Mouse (Mus musculus): Measurements from ENCODE around the gene Mcub. TPM values are rescaled to one million over a fixed set of nuclear protein-coding genes. Genes with fewer than 3 reads are reported as not detected.

Gene Mcub
- polyA plus RNA-seq, 1 experiment from 2014 or later: 4.1 TPM

DNA sequence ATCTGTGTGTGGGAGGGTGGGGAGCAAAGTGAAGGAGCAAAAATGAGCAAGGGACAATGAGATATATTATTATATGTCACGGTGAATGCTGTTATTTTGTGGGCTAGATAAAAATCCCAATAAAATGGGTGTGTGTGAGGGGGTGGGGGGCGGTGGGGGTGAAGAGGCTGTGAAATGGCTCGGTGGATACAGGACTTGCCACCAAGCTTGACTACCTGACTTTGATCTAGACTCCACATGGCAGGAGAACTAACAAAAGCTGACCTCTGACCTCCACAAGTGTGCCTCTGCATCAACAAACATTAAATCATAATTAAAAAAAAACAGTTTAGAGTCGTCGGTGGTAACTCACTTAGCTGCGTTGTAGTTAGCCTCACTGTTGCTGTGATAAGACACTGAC is 9.5 kb upstream of the Mcub start:
- Histone ChIP-seq H3K4me3 (ENCODE audit: low read depth, low read length) (no peak overlapping the region), H3K4me2 (replicated peaks; ENCODE audit: low read depth) (no peak overlapping the region), H3K27me3 (replicated peaks; ENCODE audit: control insufficient read depth, insufficient read depth, low read length) (no peaks in the 10 kb centered on the region), H3K9me3 (ENCODE audit: control insufficient read depth) (no peaks in the 10 kb centered on the region), H3K27ac (ENCODE audit: low read depth, low read length) (no peak overlapping the region), H3K36me3 (ENCODE audit: control insufficient read depth, insufficient read depth) (peaks cover 21% of the 10 kb centered on the region; the same call in 1 of the 2 replicates), H3K4me1 (replicated peaks; ENCODE audit: control insufficient read depth, insufficient read depth, low read length) (no peaks in the 10 kb centered on the region), H3K9ac (ENCODE audit: low read depth, low read length) (no peak overlapping the region)
- 27% methylated on average over 6 of the region's 6 CpGs for WGBS
- ATAC-seq: no peak
- no peak for TF ChIP-seq CTCF (IDR thresholded peaks at IDR 0.05; ENCODE audit: low read depth)

DNA sequence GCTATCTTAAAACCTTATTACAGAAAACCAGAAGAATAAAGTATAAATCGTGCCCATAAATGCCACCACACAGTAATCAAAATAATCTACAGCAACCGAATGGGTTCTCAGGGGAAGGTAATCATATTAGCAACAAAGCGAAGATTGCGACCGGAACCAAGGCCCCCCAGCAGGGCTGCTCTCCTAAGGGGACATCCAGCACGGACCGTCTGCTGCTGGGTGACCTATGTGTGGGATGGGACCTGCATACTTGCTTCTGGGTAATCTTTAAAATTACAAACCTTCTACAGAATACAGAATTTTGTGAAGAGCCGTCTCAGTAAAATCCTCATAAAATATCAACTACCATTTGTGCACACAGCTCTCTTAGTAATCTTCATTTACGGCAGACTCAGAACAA is 8.7 kb upstream of the Mcub start:
- no peak overlapping the region for H3K27ac ChIP-seq (ENCODE audit: low read depth, low read length)
- no peak for TF ChIP-seq CTCF (IDR thresholded peaks at IDR 0.05; ENCODE audit: low read depth)
- WGBS: 89% methylated on average over 9 of the region's 9 CpGs

DNA sequence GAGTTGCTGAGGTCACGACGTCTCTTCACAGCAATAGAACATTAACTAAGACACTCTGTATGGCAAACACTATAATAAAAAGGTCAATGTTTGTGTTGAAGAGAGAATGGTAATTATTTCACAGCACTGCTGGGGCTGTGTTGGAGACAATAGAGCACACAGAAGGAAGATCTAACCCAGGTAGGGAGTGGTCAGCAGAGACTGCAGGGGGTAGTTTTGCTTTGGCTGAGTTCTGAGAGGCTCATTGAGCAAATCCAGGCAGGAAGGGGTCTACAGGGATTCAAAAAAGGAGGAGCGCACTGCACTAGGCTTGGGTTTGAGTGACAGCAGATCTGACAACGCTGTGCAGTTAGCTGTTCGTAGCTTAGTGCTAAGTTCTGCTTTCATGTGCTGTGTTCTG is 6.3 kb upstream of the Mcub start:
- TF ChIP-seq CTCF (IDR thresholded peaks at IDR 0.05; ENCODE audit: low read depth): no peak
- no peaks in the 10 kb centered on the region for H3K27me3 ChIP-seq (replicated peaks; ENCODE audit: control insufficient read depth, insufficient read depth, low read length)
- WGBS: 72% methylated on average over 5 of the region's 5 CpGs
- no peaks in the 10 kb centered on the region for H3K9me3 ChIP-seq (ENCODE audit: control insufficient read depth)
- H3K4me1 ChIP-seq (replicated peaks; ENCODE audit: control insufficient read depth, insufficient read depth, low read length): no peaks in the 10 kb centered on the region
- H3K27ac ChIP-seq (ENCODE audit: low read depth, low read length): no peak overlapping the region
- no peak for ATAC-seq
- H3K4me3 ChIP-seq (ENCODE audit: low read depth, low read length): no peak overlapping the region
- H3K36me3 ChIP-seq (ENCODE audit: control insufficient read depth, insufficient read depth): no peaks in the 10 kb centered on the region
- no peak overlapping the region for H3K9ac ChIP-seq (ENCODE audit: low read depth, low read length)
- no peak overlapping the region for H3K4me2 ChIP-seq (replicated peaks; ENCODE audit: low read depth)

More for the DNA sequence above, 8.7 kb upstream of the Mcub start:
- Histone ChIP-seq H3K27me3 (replicated peaks; ENCODE audit: control insufficient read depth, insufficient read depth, low read length) (no peaks in the 10 kb centered on the region), H3K4me3 (ENCODE audit: low read depth, low read length) (no peak overlapping the region), H3K9me3 (ENCODE audit: control insufficient read depth) (no peaks in the 10 kb centered on the region), H3K36me3 (ENCODE audit: control insufficient read depth, insufficient read depth) (peaks cover 16% of the 10 kb centered on the region; the same call in 1 of the 2 replicates), H3K4me2 (replicated peaks; ENCODE audit: low read depth) (no peak overlapping the region), H3K9ac (ENCODE audit: low read depth, low read length) (no peak overlapping the region), H3K4me1 (replicated peaks; ENCODE audit: control insufficient read depth, insufficient read depth, low read length) (no peaks in the 10 kb centered on the region)
- ATAC-seq: no peak

DNA sequence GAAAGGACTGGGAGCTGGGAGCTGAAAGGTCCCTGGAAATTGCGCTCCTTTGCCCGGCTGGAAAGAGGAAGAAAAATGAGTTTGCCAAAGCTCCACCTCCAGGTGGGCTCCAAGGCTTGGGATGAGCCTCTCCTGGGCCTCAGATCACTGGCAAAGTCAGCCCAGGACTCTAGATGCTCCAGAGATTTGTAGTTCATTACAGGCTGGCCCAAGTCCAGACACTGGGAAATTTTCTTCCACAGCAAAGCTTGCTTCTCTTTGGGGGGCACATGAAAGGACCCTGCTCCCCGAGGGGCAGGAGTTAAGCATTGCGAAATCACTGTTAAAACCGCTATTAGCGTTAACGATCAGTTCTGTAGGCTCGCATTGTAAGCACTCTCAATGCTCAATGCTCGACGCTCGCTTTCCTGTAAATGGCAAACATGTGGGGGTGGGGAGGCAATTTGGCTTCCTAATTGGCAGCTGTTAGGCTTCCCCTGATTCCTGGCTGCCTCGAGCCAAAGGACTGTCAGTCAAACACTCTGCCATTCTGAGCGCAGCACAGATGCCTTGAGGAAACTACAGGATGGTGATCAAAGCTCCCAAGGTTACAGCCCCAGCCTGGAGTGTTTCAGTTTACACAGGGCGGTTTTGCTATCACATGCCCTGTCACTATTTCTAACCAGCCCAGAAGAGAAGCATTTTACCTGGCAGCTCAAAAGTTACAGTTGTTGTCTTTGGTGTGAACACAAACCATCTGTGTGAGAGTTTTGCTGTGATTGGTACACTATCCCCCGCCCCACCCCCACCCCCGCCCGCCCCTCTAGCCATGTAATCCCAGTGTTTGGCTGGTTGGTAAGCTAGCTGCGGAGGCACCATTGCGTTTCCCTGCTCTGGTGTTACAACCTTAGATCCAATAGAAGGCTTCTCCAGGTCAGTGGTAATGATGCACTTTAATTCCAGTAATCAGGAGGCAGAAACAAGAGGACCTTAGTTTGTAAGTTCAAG is 816 bp upstream of the Mcub start:
- Histone ChIP-seq H3K4me3 (ENCODE audit: low read depth, low read length) (peak overlapping the region; percentile 56), H3K9ac (ENCODE audit: low read depth, low read length) (no peak overlapping the region), H3K4me2 (replicated peaks; ENCODE audit: low read depth) (peak overlapping the region; percentile 97), H3K27ac (ENCODE audit: low read depth, low read length) (no peak overlapping the region), H3K4me1 (replicated peaks; ENCODE audit: control insufficient read depth, insufficient read depth, low read length) (peaks cover 8% of the 10 kb centered on the region), H3K36me3 (ENCODE audit: control insufficient read depth, insufficient read depth) (no peaks in the 10 kb centered on the region), H3K9me3 (ENCODE audit: control insufficient read depth) (no peaks in the 10 kb centered on the region), H3K27me3 (replicated peaks; ENCODE audit: control insufficient read depth, insufficient read depth, low read length) (peaks cover 12% of the 10 kb centered on the region; the same call in 1 of the 2 replicates)
- WGBS: 15% methylated on average over 19 of the region's 19 CpGs
- no peak for TF ChIP-seq CTCF (IDR thresholded peaks at IDR 0.05; ENCODE audit: low read depth)
- ATAC-seq: 0 out of 2 replicates have a peak, but pooled peaks have one; percentile 41

DNA sequence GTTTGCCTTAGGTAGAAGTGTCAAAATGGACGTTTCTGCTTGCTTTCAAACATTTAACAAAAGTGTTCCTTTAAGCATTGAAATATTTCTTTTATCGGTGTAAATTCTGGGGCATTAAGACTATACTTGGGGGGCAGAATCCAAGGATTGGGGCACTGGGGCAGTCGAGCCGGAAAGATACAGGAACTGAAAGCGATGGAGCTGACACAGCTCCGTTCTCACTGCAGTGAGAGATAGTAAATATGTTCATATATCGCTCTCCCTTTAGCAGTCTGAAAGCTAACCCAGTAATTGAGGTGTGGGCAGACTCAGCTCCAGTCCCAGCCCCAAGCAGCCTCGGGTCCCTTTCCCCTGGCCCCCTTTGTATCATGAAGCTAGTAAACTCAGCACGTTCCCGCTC is 975 bp downstream of the Mcub start:
- Histone ChIP-seq H3K9ac (ENCODE audit: low read depth, low read length) (no peak overlapping the region), H3K9me3 (ENCODE audit: control insufficient read depth) (no peaks in the 10 kb centered on the region), H3K4me3 (ENCODE audit: low read depth, low read length) (peak overlapping the region; percentile 56), H3K4me2 (replicated peaks; ENCODE audit: low read depth) (peak overlapping the region; percentile 97), H3K4me1 (replicated peaks; ENCODE audit: control insufficient read depth, insufficient read depth, low read length) (peaks cover 8% of the 10 kb centered on the region), H3K27me3 (replicated peaks; ENCODE audit: control insufficient read depth, insufficient read depth, low read length) (peaks cover 12% of the 10 kb centered on the region; the same call in 1 of the 2 replicates), H3K27ac (ENCODE audit: low read depth, low read length) (no peak overlapping the region), H3K36me3 (ENCODE audit: control insufficient read depth, insufficient read depth) (no peaks in the 10 kb centered on the region)
- WGBS: 38% methylated on average over 10 of the region's 10 CpGs
- TF ChIP-seq CTCF (IDR thresholded peaks at IDR 0.05; ENCODE audit: low read depth): no peak
- no peak for ATAC-seq

DNA sequence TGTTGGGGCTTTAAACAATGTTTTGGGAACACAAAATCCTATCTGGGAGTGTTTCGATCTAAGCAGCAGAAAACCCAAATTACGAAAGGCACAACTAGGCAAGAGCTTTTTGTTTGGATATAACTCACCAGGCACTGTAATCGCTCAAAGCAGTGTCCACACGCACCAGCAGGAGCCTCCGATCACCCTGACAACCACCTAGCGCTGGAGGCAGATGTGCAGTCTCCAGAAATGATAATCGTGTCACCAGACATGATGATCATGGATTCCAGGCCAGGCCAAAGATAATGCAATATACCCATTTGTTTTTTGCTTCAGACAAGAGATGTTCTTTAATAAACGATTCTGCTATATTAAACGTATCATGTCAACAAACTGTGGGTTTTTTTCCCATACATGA is 2.1 kb downstream of the Mcub start:
- H3K36me3 ChIP-seq (ENCODE audit: control insufficient read depth, insufficient read depth): no peaks in the 10 kb centered on the region
- H3K27ac ChIP-seq (ENCODE audit: low read depth, low read length): no peak overlapping the region
- H3K4me2 ChIP-seq (replicated peaks; ENCODE audit: low read depth): no peak overlapping the region
- no peak overlapping the region for H3K4me3 ChIP-seq (ENCODE audit: low read depth, low read length)
- peaks cover 12% of the 10 kb centered on the region; the same call in 1 of the 2 replicates for H3K27me3 ChIP-seq (replicated peaks; ENCODE audit: control insufficient read depth, insufficient read depth, low read length)
- no peaks in the 10 kb centered on the region for H3K9me3 ChIP-seq (ENCODE audit: control insufficient read depth)
- H3K4me1 ChIP-seq (replicated peaks; ENCODE audit: control insufficient read depth, insufficient read depth, low read length): peaks cover 8% of the 10 kb centered on the region
- no peak for TF ChIP-seq CTCF (IDR thresholded peaks at IDR 0.05; ENCODE audit: low read depth)
- ATAC-seq: no peak
- 73% methylated on average over 9 of the region's 9 CpGs for WGBS
- H3K9ac ChIP-seq (ENCODE audit: low read depth, low read length): no peak overlapping the region
